ENCODE assay signal across 9 mouse cellular contexts in genomic region chr14:120336380-120336779, GRCm38 (mm10).
DNase-seq lines count a peak whose midpoint lies in the region; ATAC-seq lines count a peak whose summit lies in the region.
"Had no signal": no experiment of that assay in that cellular context is flagged by ENCODE, and none has a peak within 500 bp of the region (broad histone marks: within the 10 kb centered on the region; RNA-seq: fewer than 3 reads in every experiment).

No protein-coding gene starts in this region.

- peak overlapping the region; percentile 53; the same call in 1 of the 2 replicates for H3K27ac ChIP-seq in hindbrain, embryonic 12.5 days
- H3K27ac ChIP-seq in hindbrain, embryonic 11.5 days (ENCODE audit: low read depth, low read length) = no peak overlapping the region
- peak overlapping the region; percentile 86 for H3K27ac ChIP-seq in kidney, embryonic 15.5 days
- no peak overlapping the region for H3K27ac ChIP-seq in stomach, embryonic 16.5 days (ENCODE audit: low read length)

- H3K4me3 ChIP-seq in hindbrain, embryonic 12.5 days = no peak overlapping the region
- no peak overlapping the region for H3K4me3 ChIP-seq in hindbrain, embryonic 11.5 days (ENCODE audit: low read depth, low read length)
- no peak overlapping the region for H3K4me3 ChIP-seq in kidney, embryonic 15.5 days (replicated peaks)
- no peak overlapping the region for H3K4me3 ChIP-seq in stomach, embryonic 16.5 days (replicated peaks; ENCODE audit: low read length)
- H3K4me3 ChIP-seq: erythroblast, embryonic 14.5 days had no signal

- H3K27me3 ChIP-seq in hindbrain, embryonic 12.5 days = no peaks in the 10 kb centered on the region
- H3K27me3 ChIP-seq in hindbrain, embryonic 11.5 days (ENCODE audit: control insufficient read depth, insufficient read depth, low read length) = no peaks in the 10 kb centered on the region
- H3K27me3 ChIP-seq in kidney, embryonic 15.5 days = no peaks in the 10 kb centered on the region
- no peaks in the 10 kb centered on the region for H3K27me3 ChIP-seq in stomach, embryonic 16.5 days (ENCODE audit: control insufficient read depth, insufficient read depth, low read length)

- 39% methylated on average over 7 of the region's 7 CpGs for WGBS in hindbrain, embryonic 12.5 days
- 41% methylated on average over 7 of the region's 7 CpGs for WGBS in hindbrain, embryonic 11.5 days
- WGBS in kidney, embryonic 15.5 days = 18% methylated on average over 7 of the region's 7 CpGs
- 48% methylated on average over 7 of the region's 7 CpGs for WGBS in stomach, embryonic 16.5 days

- H3K36me3 ChIP-seq in hindbrain, embryonic 12.5 days = no peaks in the 10 kb centered on the region
- no peaks in the 10 kb centered on the region for H3K36me3 ChIP-seq in hindbrain, embryonic 11.5 days (ENCODE audit: control insufficient read depth, insufficient read depth, low read length)
- H3K36me3 ChIP-seq in kidney, embryonic 15.5 days = no peaks in the 10 kb centered on the region
- no peaks in the 10 kb centered on the region for H3K36me3 ChIP-seq in stomach, embryonic 16.5 days (ENCODE audit: control insufficient read depth, insufficient read depth, low read length)

- no peak overlapping the region for H3K4me2 ChIP-seq in hindbrain, embryonic 12.5 days (replicated peaks)
- no peak overlapping the region for H3K4me2 ChIP-seq in hindbrain, embryonic 11.5 days (replicated peaks; ENCODE audit: low read depth, low read length)
- no peak overlapping the region for H3K4me2 ChIP-seq in kidney, embryonic 15.5 days
- H3K4me2 ChIP-seq in stomach, embryonic 16.5 days (ENCODE audit: low read depth, low read length) = no peak overlapping the region

- ATAC-seq in hindbrain, embryonic 12.5 days (ENCODE audit: low FRiP score) = no peak
- ATAC-seq in hindbrain, embryonic 11.5 days (ENCODE audit: low FRiP score) = no peak
- peak; percentile 77 for ATAC-seq in kidney, embryonic 15.5 days (replicated peaks; ENCODE audit: low FRiP score)
- ATAC-seq in stomach, embryonic 16.5 days (ENCODE audit: insufficient read depth, low FRiP score) = no peak

- peaks cover 25% of the 10 kb centered on the region for H3K4me1 ChIP-seq in hindbrain, embryonic 12.5 days
- peaks cover 4% of the 10 kb centered on the region for H3K4me1 ChIP-seq in hindbrain, embryonic 11.5 days (replicated peaks; ENCODE audit: control insufficient read depth, insufficient read depth, low read length)
- H3K4me1 ChIP-seq in kidney, embryonic 15.5 days = peaks cover 56% of the 10 kb centered on the region
- H3K4me1 ChIP-seq in stomach, embryonic 16.5 days (ENCODE audit: control insufficient read depth, insufficient read depth, low read length) = peaks cover 36% of the 10 kb centered on the region

- no peak overlapping the region for H3K9ac ChIP-seq in hindbrain, embryonic 12.5 days
- no peak overlapping the region for H3K9ac ChIP-seq in hindbrain, embryonic 11.5 days (ENCODE audit: low read depth, low read length)
- H3K9ac ChIP-seq in kidney, embryonic 15.5 days = no peak overlapping the region
- H3K9ac ChIP-seq in stomach, embryonic 16.5 days (ENCODE audit: low read length) = 0 out of 2 replicates have a peak overlapping the region, but pooled peaks have one; percentile 10

- no peaks in the 10 kb centered on the region for H3K9me3 ChIP-seq in hindbrain, embryonic 12.5 days (replicated peaks)
- H3K9me3 ChIP-seq in hindbrain, embryonic 11.5 days (ENCODE audit: control insufficient read depth, low read length) = no peaks in the 10 kb centered on the region
- no peaks in the 10 kb centered on the region for H3K9me3 ChIP-seq in kidney, embryonic 15.5 days (replicated peaks)
- no peaks in the 10 kb centered on the region for H3K9me3 ChIP-seq in stomach, embryonic 16.5 days (replicated peaks; ENCODE audit: control insufficient read depth, low read length)

- no peak for DNase-seq in hindbrain, embryonic 11.5 days (ENCODE audit: low spot score)
- DNase-seq in adrenal gland, adult 2 months = peak; percentile 91
- peak; percentile 86 to 93 for DNase-seq in heart, adult 18-20 months
- DNase-seq in layer of hippocampus, adult 11-12 months (ENCODE audit: low spot score) = no peak
- no peak for DNase-seq in urinary bladder, postnatal 10 days (ENCODE audit: low spot score)

Comparison
In these comparisons a context has a peak if more than half of its experiments do, and no peak if none do; other contexts are left out.
1. H3K27ac ChIP-seq: peak in hindbrain, embryonic 12.5 days (single experiment) and kidney, embryonic 15.5 days (single experiment); none in hindbrain, embryonic 11.5 days (single experiment) and stomach, embryonic 16.5 days (single experiment).
2. DNase-seq: peak in adrenal gland, adult 2 months (single experiment) and heart, adult 18-20 months (2 of 2); none in hindbrain, embryonic 11.5 days (single experiment), layer of hippocampus, adult 11-12 months (single experiment) and urinary bladder, postnatal 10 days (single experiment).